Mouse (Mus musculus) lung, postnatal 0 days (tissue): ENCODE results near the gene Ttl.

Experiments
- CTCF ChIP-seq: IDR thresholded peaks from 2 replicates; pipeline ENCODE4 v1.5.1; 2016; ENCODE audit warnings: antibody characterized with exemption, mild to moderate bottlenecking
- EP300 ChIP-seq: IDR thresholded peaks from 2 replicates; pipeline ENCODE4 v1.6.1; 2016; ENCODE audit warnings: antibody characterized with exemption, mild to moderate bottlenecking, control low read depth

GRCm38 (mm10) chr2:129083514-129083913 lies 17.8 kb downstream of the Ttl start:
- TF ChIP-seq CTCF (no peak), EP300 (no peak)
